8 mouse cellular contexts compared by ENCODE assay signal in genomic region chr7:122970864-122971420, GRCm38 (mm10). TPM values are rescaled to one million over a fixed set of nuclear protein-coding genes. Genes with fewer than 3 reads are reported as not detected.
DNase-seq lines count a peak whose midpoint lies in the region; ATAC-seq and TF ChIP-seq lines count a peak whose summit lies in the region.

No protein-coding gene starts in this region.

- TF ChIP-seq EP300 in liver, postnatal 0 days (IDR thresholded peaks at IDR 0.05; ENCODE audit: low read depth) = no peak

- under 1% methylated on average over 14 of the region's 14 CpGs for WGBS in kidney, adult 2 months
- under 1% methylated on average over 14 of the region's 14 CpGs for WGBS in forebrain, postnatal 0 days
- WGBS in liver, postnatal 0 days (ENCODE audit: insufficient replicate concordance) = under 1% methylated on average over 14 of the region's 14 CpGs

- H3K9me3 ChIP-seq in forebrain, postnatal 0 days (ENCODE audit: low read length) = no peaks in the 10 kb centered on the region
- H3K9me3 ChIP-seq in liver, postnatal 0 days (ENCODE audit: low read length) = no peaks in the 10 kb centered on the region

- no peak for TF ChIP-seq POLR2A in kidney, adult 2 months (IDR thresholded peaks at IDR 0.05; ENCODE audit: low read depth, low read length)

- H3K9ac ChIP-seq in forebrain, postnatal 0 days = peak overlapping the region; percentile 100
- H3K9ac ChIP-seq in liver, postnatal 0 days (replicated peaks) = peak overlapping the region; percentile 100

- DNase-seq in kidney, adult 2 months = peak; percentile 4
- DNase-seq in kidney, adult 18-20 months = no peak
- DNase-seq in NIH3T3 (ENCODE audit: low read depth) = peak; percentile 22
- DNase-seq in forebrain, postnatal 0 days = no peak
- DNase-seq in liver, postnatal 0 days = peak; percentile 25
- DNase-seq in left cerebral cortex, adult 18-20 months (ENCODE audit: low spot score in 2 of 2) = no peak
- DNase-seq in right cerebral cortex, adult 18-20 months = no peak
- no peak for DNase-seq in thymus, postnatal 25 days

- no peak for ATAC-seq in forebrain, postnatal 0 days
- ATAC-seq in liver, postnatal 0 days = no peak

- peaks cover 15% of the 10 kb centered on the region for H3K4me1 ChIP-seq in kidney, adult 2 months (ENCODE audit: control insufficient read depth, insufficient read depth, low read length)
- peaks cover 18% of the 10 kb centered on the region for H3K4me1 ChIP-seq in forebrain, postnatal 0 days (ENCODE audit: insufficient read depth)
- H3K4me1 ChIP-seq in liver, postnatal 0 days (ENCODE audit: insufficient read depth) = peaks cover 26% of the 10 kb centered on the region

- peak overlapping the region; percentile 88 for H3K4me2 ChIP-seq in forebrain, postnatal 0 days (ENCODE audit: low read depth)
- H3K4me2 ChIP-seq in liver, postnatal 0 days (ENCODE audit: low read depth, low read length) = peak overlapping the region; percentile 81

- H3K27ac ChIP-seq in kidney, adult 2 months (ENCODE audit: insufficient read depth, low read depth, low read length) = peak overlapping the region; percentile 94
- peak overlapping the region; percentile 4; the same call in 1 of the 2 replicates for H3K27ac ChIP-seq in forebrain, postnatal 0 days (ENCODE audit: low read depth, low read length)
- peak overlapping the region; percentile 97 for H3K27ac ChIP-seq in liver, postnatal 0 days (ENCODE audit: low read depth)

- no peaks in the 10 kb centered on the region for H3K27me3 ChIP-seq in kidney, adult 2 months (replicated peaks; ENCODE audit: control insufficient read depth, insufficient read depth, low read length)
- no peaks in the 10 kb centered on the region for H3K27me3 ChIP-seq in forebrain, postnatal 0 days (ENCODE audit: insufficient read depth, low read length)
- no peaks in the 10 kb centered on the region for H3K27me3 ChIP-seq in liver, postnatal 0 days (ENCODE audit: insufficient read depth, low read length)

- H3K36me3 ChIP-seq in kidney, adult 2 months (ENCODE audit: control insufficient read depth, insufficient read depth, low read length) = peaks cover 3% of the 10 kb centered on the region
- no peaks in the 10 kb centered on the region for H3K36me3 ChIP-seq in forebrain, postnatal 0 days (ENCODE audit: insufficient read depth)
- H3K36me3 ChIP-seq in liver, postnatal 0 days (replicated peaks; ENCODE audit: insufficient read depth, low read length) = 0 out of 2 replicates have a peak, but pooled peaks cover 5% of the 10 kb centered on the region

- peak overlapping the region; percentile 84 for H3K4me3 ChIP-seq in kidney, adult 2 months (ENCODE audit: insufficient read depth, low read depth, low read length)
- H3K4me3 ChIP-seq in forebrain, postnatal 0 days (ENCODE audit: low read depth, low read length) = peak overlapping the region; percentile 99
- peak overlapping the region; percentile 98 for H3K4me3 ChIP-seq in liver, postnatal 0 days (ENCODE audit: low read depth, low read length)

- no peak for TF ChIP-seq CTCF in kidney, adult 2 months (conservative IDR thresholded peaks at IDR 0.05; ENCODE audit: insufficient read depth, insufficient read length, low read depth, low read length)
- no peak for TF ChIP-seq CTCF in forebrain, postnatal 0 days (IDR thresholded peaks at IDR 0.05; ENCODE audit: low read depth)
- no peak for TF ChIP-seq CTCF in liver, postnatal 0 days (IDR thresholded peaks at IDR 0.05; ENCODE audit: low read depth)

RNA-seq across cellular contexts. Expression of gene Rbbp6, which starts 5.5 kb away (rescaled TPM):
- polyA plus RNA-seq in kidney, adult 2 months (2012; rRNA removed) = 7.2 and 11.1 TPM in 2 replicates
- total RNA-seq in forebrain, postnatal 0 days (2014; rRNA removed) = 35.1 and 53.6 TPM in 2 replicates
- polyA plus RNA-seq in forebrain, postnatal 0 days (2015; fragmentation: Nextera tagmentation; extraction: Ambion mirVana) = 18.4 and 21.4 TPM in 2 replicates
- polyA plus RNA-seq in liver, postnatal 0 days (2015; fragmentation: Nextera tagmentation; extraction: Ambion mirVana) = 7.8 and 8.7 TPM in 2 replicates
- total RNA-seq in left cerebral cortex, adult 18-20 months (2021) = 10 to 100 TPM; 64.7 to 67.6 TPM

Comparison
In these comparisons a context has a peak if more than half of its experiments do, and no peak if none do; other contexts are left out.
1. DNase-seq: peak in kidney, adult 2 months (single experiment), NIH3T3 (single experiment) and liver, postnatal 0 days (single experiment); none in kidney, adult 18-20 months (single experiment), forebrain, postnatal 0 days (single experiment), left cerebral cortex, adult 18-20 months (0 of 2), right cerebral cortex, adult 18-20 months (single experiment) and thymus, postnatal 25 days (single experiment).
2. H3K27ac ChIP-seq: peak in every context shown above with its lines; median percentile 97 in liver, postnatal 0 days; 94 in kidney, adult 2 months; 4 in forebrain, postnatal 0 days.
3. Peak in every context shown above with its lines, with median percentiles within 50 percentile points of each other: H3K4me3 ChIP-seq.